Mouse (Mus musculus) kidney, postnatal 4 days (tissue): ENCODE measurements around the gene Kcnk12.
A peak's percentile ranks its signal among the peaks of the same experiment; 100 is the strongest.

Source experiments
- DNase-seq, 2 experiments: peaks; one replicate each; pipeline ENCODE4 v3.0.0; 2021; ENCODE audit warnings: mixed read lengths in 2 of 2

Kcnk12 gene

DNA sequence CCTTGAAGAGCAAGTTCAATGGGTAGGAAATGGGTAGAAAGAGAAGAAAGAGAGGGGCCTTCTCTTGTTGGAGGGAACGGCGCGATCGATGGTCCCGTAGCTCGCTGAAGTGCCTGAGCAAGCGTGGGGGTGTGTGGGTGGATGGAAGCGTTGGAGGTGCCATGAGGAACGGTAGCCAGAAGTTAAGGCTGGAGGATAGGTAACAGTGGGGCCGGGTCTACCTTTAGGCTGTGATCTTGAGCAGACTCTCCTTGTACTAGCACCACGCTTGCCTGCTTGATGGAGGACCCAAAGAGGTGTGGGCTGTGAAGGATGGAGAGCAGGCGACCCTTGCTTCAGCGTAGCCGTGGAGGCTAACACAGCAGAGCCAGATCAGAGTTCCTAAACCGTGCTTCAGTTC lies 12.1 kb downstream of the Kcnk12 start:
- DNase-seq: no peak

DNA sequence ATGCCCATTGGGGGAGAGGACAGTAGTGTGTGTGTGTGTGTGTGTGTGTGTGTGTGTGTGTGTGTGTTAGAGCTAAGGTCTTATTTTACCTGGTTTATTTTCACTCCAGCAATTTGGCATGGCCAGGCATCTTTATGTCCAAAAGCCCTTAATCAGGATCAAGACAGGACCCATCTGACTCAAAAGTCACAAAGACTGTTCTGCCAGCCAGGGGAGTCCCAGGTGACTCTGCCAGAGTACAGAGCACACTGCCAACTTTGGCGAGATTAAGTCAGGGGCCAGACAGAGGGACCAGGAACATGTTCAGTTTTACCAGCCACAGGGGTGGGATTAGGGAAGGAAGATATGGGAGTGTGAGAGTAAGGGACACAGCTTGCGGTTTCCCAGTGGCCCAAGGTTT lies 12.9 kb downstream of the Kcnk12 start:
- DNase-seq: no peak

DNA sequence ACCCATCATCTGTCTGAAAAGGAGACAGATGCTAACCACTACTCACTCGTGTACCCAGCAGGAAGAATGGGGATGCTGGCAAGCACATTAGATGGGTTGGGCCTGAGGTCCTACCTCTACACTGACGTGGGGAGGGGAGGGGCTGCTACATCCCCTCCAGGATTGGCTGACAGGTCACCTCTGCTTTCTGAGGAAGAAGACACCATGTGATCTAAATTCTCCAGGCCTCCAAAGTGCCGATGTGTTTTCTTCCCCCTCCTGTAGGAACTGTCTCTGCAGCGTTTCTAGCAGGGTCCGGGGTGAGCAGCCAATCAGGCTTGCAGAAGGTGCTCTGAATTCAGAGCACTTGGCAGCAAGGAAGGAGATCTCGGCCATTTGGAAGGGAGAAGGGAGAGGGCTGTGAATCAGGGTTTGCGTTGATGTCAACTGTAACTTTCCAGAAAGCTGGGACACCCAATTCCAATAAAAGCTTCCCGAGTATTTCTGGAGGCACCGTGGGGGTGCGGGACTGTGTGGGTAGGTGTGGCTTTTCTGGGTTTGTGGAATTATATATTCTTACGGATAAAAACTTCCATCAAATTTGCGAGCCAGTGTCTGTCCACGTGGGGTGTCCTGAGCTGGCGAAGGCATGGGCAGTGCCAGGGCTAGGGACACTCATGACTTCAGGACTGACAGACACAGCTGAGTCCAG lies 13.5 kb downstream of the Kcnk12 start:
- DNase-seq: no peak

DNA sequence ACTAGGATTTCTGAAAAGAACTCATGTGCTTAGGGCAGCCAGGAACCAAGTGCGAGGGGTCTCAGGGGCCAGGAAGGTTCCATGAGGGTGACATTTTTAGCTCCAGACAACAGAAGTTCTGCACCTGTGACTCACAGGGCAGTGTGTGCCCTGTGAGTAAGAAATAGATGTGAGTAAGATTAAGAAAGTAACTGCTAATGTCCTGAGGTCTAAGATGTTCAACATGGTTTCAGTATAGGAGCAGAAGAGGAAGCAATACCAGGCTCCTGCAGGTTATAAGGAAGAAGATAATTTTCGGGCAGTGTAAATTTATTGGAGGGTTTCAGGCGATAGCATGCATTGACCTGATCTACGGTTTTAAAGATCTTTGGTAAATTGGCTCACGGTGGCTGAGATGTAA lies 16.6 kb downstream of the Kcnk12 start:
- DNase-seq: no peak

DNA sequence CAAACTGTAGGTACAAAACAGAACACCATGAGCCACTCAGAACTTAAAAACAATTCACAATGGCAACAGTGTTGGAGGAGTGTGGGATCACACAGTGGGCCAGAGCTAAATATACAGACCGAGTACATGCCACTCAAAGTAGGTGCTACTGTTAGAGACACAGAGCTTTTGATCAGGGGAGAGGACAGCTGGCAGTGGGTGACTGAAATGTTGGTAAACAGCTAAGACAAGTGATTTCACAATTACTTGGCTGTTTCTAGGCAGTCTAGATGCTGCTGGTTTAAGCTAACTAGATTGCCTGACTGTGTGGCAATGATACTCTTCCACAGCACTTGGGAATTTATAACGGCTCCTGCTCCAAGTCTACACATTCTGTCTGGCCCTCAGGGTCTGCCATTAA lies 17.6 kb downstream of the Kcnk12 start:
- no peak for DNase-seq

DNA sequence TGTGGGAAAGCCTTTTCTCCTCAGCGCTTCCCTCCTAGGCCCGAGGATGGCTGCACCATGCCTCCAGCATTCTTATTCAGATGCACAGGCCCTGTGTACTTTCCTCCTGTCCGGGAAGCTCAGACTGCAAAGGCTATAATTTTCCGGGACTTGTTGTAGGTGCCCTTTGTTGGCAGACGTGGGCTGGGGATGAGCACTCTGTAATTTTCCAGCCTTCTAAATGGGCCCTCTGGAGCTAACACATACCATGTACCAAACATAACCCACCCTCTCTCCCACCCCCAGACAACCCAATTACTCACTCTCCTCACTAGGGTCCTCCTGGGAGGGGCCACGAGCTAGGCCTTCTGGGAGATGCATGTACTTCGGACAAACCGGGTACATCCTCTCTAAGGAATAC lies 22.8 kb downstream of the Kcnk12 start:
- no peak for DNase-seq

DNA sequence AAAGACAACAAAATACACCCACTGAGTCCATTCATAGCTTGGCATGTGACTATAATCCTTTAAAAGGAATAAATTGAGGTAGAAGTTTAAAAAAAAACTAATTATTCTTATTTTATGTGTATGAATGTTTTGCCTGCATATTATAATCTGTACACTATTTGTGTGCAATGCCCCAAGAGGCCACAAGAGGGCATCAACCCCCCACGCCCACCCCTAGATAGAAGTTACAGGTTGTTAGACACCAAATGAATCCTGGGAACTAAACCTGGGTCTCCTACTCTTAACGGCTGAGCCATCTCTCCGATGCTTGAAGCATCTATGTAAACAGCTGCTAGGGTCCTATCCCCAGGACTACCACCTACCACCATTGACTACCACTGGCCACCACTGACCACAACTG lies 24.6 kb downstream of the Kcnk12 start:
- DNase-seq: no peak

DNA sequence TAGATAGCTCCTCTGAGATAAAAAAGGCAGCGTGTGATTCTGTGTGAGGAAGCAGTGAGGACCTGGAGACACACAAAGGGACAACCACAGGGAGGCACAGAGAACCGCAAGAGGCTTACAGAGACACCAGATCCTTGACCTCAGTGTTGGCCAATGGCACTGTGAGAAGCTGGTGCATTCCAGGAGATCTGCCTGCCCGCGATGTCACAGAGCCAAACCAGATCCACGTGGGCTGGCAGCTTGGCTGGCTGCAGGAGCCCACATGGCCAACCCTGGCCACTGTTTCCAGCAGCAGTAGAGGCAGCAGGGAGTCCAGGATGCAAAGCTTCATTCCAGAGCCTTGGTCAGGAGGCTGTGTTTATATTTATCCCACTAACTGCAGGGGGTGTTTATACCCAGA lies 27.0 kb downstream of the Kcnk12 start:
- no peak for DNase-seq

DNA sequence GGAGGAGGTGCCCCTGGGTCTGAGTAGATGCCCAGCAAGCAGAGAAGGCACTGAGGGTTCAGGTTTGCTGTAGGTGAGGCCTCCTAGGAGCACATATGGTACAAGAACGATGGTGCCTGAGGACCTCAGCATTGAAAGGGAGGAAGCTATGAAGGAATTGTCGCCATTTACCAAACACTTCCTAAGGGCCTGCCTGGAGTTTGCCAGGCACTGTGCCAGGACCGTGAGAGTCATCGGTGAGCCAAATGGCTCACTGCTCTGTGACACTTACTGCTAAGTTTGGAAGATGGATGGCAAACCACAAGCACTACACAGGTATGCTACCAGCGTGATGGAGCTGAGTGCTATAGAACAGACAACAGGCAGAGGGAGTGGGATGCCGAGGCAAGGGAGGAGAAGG lies 30.9 kb downstream of the Kcnk12 start:
- DNase-seq: no peak

DNA sequence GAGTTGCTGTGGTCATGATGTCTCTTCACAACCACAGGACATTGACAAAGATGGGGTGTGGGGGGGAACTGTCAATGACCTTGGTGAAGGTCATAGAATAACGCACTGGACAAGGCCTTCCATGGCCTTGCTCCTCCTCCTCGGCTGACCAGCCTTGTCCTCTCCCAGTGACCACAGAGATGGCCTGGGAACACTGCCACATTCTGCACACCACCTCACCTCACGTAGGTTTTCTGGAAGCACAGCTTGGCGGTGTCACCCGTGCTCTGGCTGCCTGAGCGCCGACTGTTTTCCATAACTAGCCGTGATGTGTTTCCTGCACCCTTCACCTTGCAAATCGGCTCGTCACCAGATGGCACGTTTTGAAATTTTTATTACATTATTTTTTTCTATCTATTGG lies 32.8 kb downstream of the Kcnk12 start:
- no peak for DNase-seq

DNA sequence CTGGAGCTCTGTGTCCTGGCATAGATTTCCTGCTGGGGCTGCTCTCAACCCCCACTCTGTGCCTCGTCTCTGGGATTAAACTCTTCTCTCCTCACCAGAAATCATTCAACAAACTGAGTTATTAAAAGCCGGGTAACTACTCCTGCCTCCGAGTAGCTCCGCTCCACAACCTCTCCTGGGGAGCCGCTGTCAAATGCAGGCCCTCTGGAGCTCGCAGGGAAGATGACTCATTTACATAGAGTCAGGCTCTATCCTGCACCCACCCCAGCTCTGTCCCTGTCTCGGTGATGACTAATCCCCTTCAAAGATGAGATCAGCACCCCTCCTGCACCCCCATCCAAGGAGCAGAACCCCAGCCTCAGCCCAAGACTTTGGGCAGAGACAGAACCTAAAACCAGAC lies 34.6 kb downstream of the Kcnk12 start:
- DNase-seq: no peak

DNA sequence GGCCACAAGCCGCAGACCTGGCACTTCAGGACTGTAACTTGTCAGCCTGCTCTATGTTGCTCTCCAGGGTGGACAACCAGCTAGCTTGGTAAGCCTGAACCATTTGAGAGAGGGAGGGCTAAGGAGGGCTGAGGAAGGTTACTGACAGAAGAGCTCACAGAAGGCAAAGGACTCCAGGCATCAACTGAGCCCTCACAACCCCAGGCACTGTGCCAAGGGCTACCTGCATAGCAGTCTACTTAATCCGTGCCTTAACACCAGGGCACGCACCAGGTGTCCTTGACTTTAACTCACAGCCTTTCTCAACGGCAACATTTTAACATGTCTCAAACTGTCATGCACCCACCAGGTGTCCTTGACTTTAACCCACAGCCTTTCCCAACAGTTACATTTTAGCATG lies 37.5 kb downstream of the Kcnk12 start:
- no peak for DNase-seq

DNA sequence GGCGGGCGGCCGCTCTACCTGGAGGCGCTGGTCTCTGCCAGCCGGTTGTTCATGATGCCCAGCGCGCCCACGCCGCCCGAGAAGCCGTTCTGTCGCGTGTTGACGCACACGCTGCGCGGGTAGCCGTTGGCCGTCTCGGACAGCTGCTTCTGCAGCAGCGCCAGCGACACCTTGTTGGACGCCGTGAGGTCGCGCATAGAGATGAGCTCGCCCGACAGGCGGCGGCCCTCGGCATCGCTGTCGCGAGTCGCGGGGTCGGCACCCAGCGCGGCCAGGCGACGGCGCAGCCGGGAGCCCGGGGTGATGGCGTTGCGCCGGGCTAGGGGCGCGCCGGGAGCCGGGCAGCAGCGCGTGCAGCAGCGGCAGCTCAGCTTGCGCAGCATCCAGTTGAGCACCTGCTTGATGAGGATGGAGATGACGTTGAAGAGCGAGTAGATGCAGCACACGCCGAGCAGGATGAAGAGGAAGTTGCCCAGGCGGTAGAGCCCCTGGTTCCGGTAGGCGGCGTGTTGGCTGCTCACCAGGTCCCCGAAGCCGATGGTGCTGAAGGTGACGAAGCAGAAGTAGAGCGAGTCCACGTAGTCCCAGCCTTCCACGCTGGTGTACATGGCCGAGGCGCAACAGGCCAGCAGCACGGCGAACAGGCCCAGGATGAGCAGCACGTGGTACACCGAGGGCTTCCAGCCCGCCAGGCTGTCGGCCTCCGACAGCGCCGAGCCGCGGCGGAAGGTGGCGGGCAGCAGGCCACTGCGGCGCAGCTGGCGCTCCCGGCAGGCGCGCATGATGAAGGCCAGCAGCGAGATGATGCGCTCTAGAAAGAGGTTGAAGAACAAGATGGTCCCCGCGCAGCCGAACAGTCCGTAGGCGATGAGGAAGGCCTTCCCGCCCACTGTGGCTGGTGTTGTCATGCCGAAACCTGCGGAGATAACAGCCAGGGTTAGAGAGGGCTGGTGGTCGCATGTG lies 51.6 kb downstream of the Kcnk12 start:
- peak; percentile 42 to 60 for DNase-seq

DNA sequence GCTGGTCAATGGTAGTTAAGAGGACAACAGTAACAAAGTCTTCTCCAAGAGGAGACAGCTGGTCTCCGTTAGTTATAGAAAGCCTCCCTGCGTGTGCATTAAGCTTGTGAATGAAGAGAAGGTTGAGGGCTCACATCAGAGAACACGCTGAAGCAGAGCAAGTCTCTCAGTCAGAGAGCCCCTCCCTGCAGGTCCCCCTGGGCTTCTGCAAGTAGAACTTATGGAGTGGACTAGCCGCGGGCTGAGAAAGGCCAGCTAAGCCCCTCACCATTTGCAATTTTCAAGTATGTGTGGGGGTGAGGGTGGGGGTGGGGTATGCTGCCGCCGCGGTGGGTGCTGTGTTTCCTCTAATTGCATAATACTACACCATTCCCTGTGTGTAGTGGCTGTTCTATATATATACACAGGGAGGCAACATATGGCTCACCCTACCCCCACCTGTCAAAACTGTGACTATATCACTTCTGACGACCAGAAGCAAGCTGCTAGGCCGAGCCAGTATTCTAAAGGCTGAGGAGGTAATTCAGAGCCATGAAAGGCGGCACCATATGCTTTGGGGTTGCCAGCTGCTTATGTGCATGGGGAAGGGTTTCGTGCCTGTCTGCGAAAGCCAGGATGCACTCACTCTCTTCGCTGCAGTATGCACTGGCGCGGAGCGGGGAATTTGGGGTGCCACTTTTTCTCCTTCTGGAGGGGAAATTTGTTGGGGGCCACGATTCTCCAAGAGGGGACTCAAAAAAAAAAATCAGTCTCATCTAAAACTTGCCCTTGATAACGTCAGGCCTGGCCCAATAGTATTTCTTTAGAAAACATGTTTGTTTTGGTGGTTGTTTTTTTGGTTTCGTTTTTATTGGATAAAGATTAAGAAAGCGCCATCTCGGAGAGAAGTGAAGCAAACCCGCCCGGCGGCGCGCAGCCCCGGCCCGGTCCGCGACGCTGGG lies 52.5 kb downstream of the Kcnk12 start:
- DNase-seq: peak in 1 of 2 experiments; percentile 5

DNA sequence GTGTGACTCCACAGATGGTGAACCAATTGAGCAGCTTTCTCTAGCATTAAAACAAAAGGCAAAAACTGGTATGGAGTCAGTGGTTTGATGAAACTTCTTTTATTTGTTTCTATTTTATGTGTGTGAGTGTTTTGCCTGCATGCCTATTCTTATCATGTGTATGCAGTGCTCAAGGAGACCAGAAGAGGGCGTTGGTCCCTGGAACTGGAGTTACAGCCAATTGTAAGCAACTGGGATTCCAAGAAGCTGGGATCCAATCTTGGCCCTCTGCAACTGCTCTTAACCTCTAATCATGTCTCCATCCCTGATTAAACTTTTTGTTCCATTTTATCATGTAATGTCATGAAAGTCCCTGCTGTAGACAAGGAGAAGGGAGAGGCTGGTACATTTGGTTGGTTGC lies 58.0 kb downstream of the Kcnk12 start:
- DNase-seq: no peak

DNA sequence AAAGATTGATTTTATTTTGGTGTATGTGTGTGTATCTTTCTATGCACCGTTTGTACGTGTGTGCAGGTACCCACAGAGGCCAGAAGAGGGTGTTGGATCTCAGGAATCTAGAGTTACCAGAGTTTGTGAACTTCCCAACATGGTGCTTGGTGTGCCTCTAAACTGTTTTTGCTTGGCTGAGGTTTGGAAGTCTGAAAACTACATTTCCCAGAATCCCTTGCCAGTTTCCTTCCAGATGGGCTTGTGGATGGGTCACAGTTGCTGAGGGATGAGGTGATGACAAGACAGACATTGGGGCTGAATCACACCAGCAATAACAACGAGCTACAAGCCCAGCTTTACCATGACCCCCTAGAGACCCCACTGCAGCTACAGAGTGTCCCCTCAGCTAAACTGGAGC lies 60.6 kb downstream of the Kcnk12 start:
- no peak for DNase-seq

DNA sequence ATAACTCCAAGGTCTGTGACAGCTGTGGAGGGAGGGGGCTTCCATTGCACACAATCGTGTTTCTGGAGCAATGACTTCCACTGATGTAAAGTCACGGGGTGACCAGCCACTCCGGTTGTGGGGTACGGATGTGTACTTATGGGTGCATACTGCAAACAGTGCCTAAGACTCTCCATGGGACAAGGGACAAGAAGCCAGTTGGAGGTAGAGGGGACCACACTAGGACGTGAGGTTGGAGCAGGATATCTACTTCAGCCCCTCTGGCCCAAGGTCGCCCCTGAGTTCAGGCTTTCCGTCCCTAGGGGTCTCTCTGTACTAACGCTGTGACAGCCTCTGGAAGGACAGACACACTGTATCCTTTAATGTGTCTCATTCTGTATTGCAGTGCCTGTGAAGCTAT lies 63.3 kb downstream of the Kcnk12 start:
- no peak for DNase-seq

DNA sequence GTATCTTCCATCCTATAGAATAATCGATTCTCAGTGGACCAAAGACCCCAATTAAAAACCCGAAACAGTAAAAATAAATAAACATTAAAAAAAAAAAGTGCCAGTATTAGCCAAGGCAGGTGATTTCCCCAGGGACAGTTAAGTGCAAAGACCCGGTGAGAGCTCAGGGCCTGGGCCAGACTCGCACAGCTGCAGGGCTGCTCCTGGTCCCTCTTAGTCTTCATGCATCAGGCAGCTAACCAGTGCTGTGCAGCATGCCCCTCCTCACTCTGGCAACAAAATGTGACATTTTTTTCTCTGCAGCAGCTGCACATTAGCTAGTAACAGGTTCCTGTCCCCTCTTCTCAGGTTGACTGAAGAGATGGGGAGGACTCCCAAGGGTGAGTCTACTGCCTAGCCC lies 65.8 kb downstream of the Kcnk12 start:
- DNase-seq: no peak

DNA sequence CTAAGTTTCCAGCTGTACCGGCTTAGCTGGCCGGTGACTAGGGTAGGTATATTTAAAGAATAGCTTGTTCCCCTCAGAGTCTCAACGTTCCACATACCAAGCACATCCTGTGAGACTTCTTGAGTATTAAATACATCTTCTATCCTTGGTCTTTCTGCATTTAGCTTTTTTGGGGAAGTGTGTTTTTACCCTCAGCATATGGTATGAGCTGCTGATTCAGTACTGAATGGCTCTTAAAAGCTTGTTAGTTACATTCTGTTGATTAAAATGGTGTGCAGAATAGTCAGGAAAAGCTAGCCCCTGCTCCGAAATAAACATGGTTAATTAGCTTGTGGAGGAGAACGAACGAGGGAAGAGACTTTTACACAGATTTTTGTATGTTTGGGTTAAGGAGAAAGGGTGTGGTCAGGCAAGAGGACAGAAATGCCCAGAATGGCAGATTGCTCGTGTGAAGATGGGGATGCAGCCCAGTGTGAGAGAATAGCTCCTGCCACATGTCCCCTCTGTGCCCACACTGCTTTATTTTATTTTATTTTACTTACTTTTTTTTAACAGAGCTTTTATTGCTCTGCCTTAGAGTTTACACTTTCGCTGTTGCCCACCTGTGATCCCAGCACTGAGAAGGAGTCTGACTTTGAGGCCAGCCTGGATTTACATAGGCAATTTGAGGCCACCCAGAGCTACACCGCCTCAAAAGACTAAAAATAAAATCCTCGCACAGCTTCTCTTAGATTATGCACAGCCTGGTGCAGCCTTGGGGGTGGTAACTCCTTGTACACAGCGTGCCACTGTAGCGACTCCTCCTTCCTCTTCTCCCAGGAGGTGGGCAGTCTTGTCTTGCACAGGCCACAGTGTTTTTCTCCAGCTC lies 71.1 kb downstream of the Kcnk12 start:
- DNase-seq: no peak

DNA sequence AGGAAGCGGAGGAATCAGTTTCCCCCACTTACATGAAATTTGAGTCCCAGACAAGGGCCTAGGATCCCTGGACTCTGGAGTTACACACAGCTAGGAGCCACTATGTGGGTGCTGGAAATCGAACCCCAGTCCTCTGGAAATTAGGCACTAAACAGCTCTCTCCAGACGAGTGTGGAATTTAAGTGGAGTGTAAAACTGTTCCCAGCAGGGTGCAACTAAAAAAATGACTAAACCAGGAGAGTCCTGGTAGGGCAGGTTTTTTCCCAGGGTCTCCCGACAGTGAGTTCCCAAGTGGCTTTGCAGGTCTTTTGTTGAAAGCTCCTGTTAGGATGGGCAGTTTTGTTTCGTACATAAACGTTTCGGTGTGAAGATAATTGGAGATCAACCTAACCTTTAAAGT lies 73.1 kb downstream of the Kcnk12 start:
- DNase-seq: no peak

DNA sequence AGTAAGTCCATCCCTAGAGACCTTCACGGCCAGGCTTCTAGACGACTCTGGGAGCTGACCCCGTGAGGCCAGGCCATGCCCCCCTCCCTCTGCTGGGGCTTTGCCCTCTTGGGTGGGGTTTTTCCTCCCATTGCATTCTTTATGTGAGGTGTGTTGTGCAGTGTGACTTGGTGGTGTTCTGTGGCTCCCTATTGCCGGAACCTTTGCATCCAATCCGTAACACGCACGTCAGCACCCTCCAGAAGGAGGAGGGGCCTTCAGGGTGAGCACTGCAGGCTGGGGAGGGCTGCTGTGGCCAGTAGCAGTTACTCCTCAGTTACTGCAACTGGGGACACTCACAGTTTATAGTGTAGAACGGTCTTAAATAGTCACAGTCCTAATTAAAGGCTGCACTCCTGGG lies 97.7 kb downstream of the Kcnk12 start:
- DNase-seq: no peak
